Mouse (Mus musculus) mammary gland, adult 2 months (tissue): Measurements from ENCODE around the gene Neurod1. TPM values are rescaled to one million over a fixed set of nuclear protein-coding genes. Genes with fewer than 3 reads are reported as not detected.

Experiments used
- polyA plus RNA-seq: library from polyadenylated mRNA; depleted of rRNA; stranded (reverse); fragments of >200 nt; gene quantifications from 2 replicates; pipeline ENCODE4 v1.2.3, GENCODE M21; 2012; ENCODE audit warnings: low replicate concordance; rRNA removed

The Neurod1 gene
- not detected in 2 replicates for polyA plus RNA-seq

GRCm38 (mm10) chr2:79456575-79457349 lies at the start of gene Neurod1, which contains the start of gene Cerkl:
Neurod1 (minus strand) TSS chr2:79456751.
Cerkl (minus strand) TSS chr2:79456785.

Other genes starting within 250 kb of the Neurod1 start
- gene Itga4, start 201.3 kb downstream of the Neurod1 start, polyA plus RNA-seq = 8.6 and 13.2 TPM in 2 replicates
- 0.60 and 1.5 TPM in 2 replicates for gene Cerkl, start within 50 bp of the Neurod1 start, polyA plus RNA-seq
- 5.5 TPM in 2 replicates for gene Itprid2, start 178.6 kb upstream of the Neurod1 start, polyA plus RNA-seq